Mouse (Mus musculus) midbrain, embryonic 13.5 days (tissue): Measurements from ENCODE around the gene Cyp4a30b. TPM values are rescaled to one million over a fixed set of nuclear protein-coding genes. Genes with fewer than 3 reads are reported as not detected.

Experiments used
- polyA plus RNA-seq: library from polyadenylated mRNA; unstranded; fragments of >200 nt; fragmentation: Nextera tagmentation; extraction: Ambion mirVana; gene quantifications from 2 replicates; pipeline ENCODE4 v1.2.1, GENCODE M21; 2015

The Cyp4a30b gene
- polyA plus RNA-seq, 1 experiment from 2014 or later: not detected

Other genes with a start within 250 kb of the Cyp4a30b start
- not detected in 2 replicates for gene Cyp4a29, start 210.5 kb upstream of the Cyp4a30b start, polyA plus RNA-seq
- not detected in 2 replicates for gene Cyp4a12a, start 153.6 kb upstream of the Cyp4a30b start, polyA plus RNA-seq
- not detected in 2 replicates for gene Cyp4a12b, start 41.0 kb upstream of the Cyp4a30b start, polyA plus RNA-seq
- not detected in 2 replicates for gene Cyp4a14, start 43.5 kb downstream of the Cyp4a30b start, polyA plus RNA-seq
- gene Cyp4a10, start 65.7 kb downstream of the Cyp4a30b start, polyA plus RNA-seq: not detected in 2 replicates
- not detected in 2 replicates for gene Cyp4a31, start 111.0 kb downstream of the Cyp4a30b start, polyA plus RNA-seq
- not detected in 2 replicates for gene Cyp4a32, start 148.4 kb downstream of the Cyp4a30b start, polyA plus RNA-seq
- 0.12 and 0.22 TPM in 2 replicates for gene Cyp4b1, start 195.1 kb downstream of the Cyp4a30b start, polyA plus RNA-seq